Mouse (Mus musculus) midbrain, embryonic 14.5 days (tissue): ENCODE data around the gene Frmpd2. TPM values are rescaled to one million over a fixed set of nuclear protein-coding genes. Genes with fewer than 3 reads are reported as not detected.

Experiments used
- ATAC-seq: fragments of 200-750 bp; cut with Nextera tagmentation; 2 replicates; pipeline ENCODE4 v1.8.0; 2017; ENCODE audit warnings: moderate number of reproducible peaks, moderate library complexity; ENCODE audit not compliant: low FRiP score, low TSS enrichment
- DNase-seq: peaks from one replicate; pipeline ENCODE4 v3.0.0-alpha.2; 2015
- H3K27ac ChIP-seq: fragments of 300-500 bp; sonication (generic); replicated peaks from 2 replicates; pipeline ENCODE4 v1.5.1; 2014; ENCODE audit warnings: mild to moderate bottlenecking, low read depth, low read length, moderate library complexity
- H3K27me3 ChIP-seq: fragments of 300-500 bp; sonication (generic); 2 replicates; pipeline ENCODE4 v1.6.1; 2014; ENCODE audit warnings: low read length, control low read depth, mixed read lengths; ENCODE audit not compliant: control insufficient read depth, insufficient read depth
- H3K36me3 ChIP-seq: fragments of 300-500 bp; sonication (generic); 2 replicates; pipeline ENCODE4 v1.6.1; 2014; ENCODE audit warnings: low read length, control low read depth; ENCODE audit not compliant: control insufficient read depth, insufficient read depth
- H3K4me1 ChIP-seq: fragments of 300-500 bp; sonication (generic); 2 replicates; pipeline ENCODE4 v1.6.1; 2014; ENCODE audit warnings: mild to moderate bottlenecking, antibody characterized with exemption, low read length, control low read depth; ENCODE audit not compliant: control insufficient read depth, insufficient read depth
- H3K4me2 ChIP-seq: fragments of 300-500 bp; sonication (generic); 2 replicates; pipeline ENCODE4 v1.6.1; 2014; ENCODE audit warnings: mild to moderate bottlenecking, low read length, moderate library complexity
- H3K4me3 ChIP-seq: fragments of 300-500 bp; sonication (generic); replicated peaks from 2 replicates; pipeline ENCODE4 v1.5.1; 2014; ENCODE audit warnings: low read depth, low read length
- H3K9ac ChIP-seq: fragments of 300-500 bp; sonication (generic); replicated peaks from 2 replicates; pipeline ENCODE4 v1.6.1; 2014; ENCODE audit warnings: mild to moderate bottlenecking, low read length, moderate library complexity
- H3K9me3 ChIP-seq: fragments of 300-500 bp; sonication (generic); 2 replicates; pipeline ENCODE4 v1.6.1; 2016; ENCODE audit warnings: low read length, control low read depth, mixed read lengths; ENCODE audit not compliant: control insufficient read depth
- WGBS: fragments of 180-500 bp; shearing (Covaris S2); extraction: QIAGEN DNeasy Blood & Tissue Kit; methylation state at CpG from one replicate; pipeline ENCODE4 v1.1.7; 2014; 5-methylcytosine and 5-hydroxymethylcytosine counted together
- polyA plus RNA-seq: library from polyadenylated mRNA; unstranded; fragments of >200 nt; fragmentation: Nextera tagmentation; extraction: Ambion mirVana; gene quantifications from 2 replicates; pipeline ENCODE4 v1.2.1, GENCODE M21; 2014

Gene Frmpd2
- polyA plus RNA-seq, 1 experiment from 2014 or later, result 0.04 TPM

DNA sequence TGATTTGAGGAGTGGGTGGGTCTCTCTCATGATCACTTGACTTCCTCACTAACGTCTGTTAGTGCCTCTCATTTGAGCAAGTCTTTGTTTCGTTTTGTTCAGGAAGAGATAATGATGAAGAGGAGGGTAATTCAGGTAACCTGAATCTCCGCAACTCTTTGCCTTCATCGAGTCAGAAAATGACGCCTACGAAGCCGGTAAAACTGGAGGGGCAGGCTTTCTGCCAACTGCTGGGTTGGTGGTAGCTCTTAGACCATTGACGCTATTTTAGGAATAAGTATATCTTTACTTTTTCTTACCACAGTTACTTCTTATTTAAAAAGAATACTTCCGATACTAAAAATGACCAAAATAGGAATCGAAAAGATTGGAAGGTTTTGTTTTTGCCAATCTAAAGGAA lies 135.9 kb downstream of the Frmpd2 start:
- 92% methylated on average over 10 of the region's 10 CpGs for WGBS
- no peak overlapping the region for H3K27ac ChIP-seq
- ATAC-seq (no peak), DNase-seq (no peak)
- H3K36me3 ChIP-seq, result no peaks in the 10 kb centered on the region
- H3K4me1 ChIP-seq, result no peaks in the 10 kb centered on the region
- no peaks in the 10 kb centered on the region for H3K9me3 ChIP-seq
- no peaks in the 10 kb centered on the region for H3K27me3 ChIP-seq
- H3K4me3 ChIP-seq, result no peak overlapping the region
- H3K9ac ChIP-seq, result no peak overlapping the region
- no peak overlapping the region for H3K4me2 ChIP-seq

Other genes with a start within 250 kb of the Frmpd2 start
- 48.7 and 50.5 TPM in 2 replicates for gene Mapk8, start 24.5 kb upstream of the Frmpd2 start, polyA plus RNA-seq
- 0.13 and 0.26 TPM in 2 replicates for gene Ptpn20, start 117.5 kb downstream of the Frmpd2 start, polyA plus RNA-seq